Mouse (Mus musculus): Measurements from ENCODE around the gene Slc39a1. TPM values are rescaled to one million over a fixed set of nuclear protein-coding genes. Genes with fewer than 3 reads are reported as not detected.
"Not testable (repeated sequence)": the region's sequence is repeated elsewhere in the genome, so short reads cannot be mapped to it uniquely, and the experiment has no call there.

Slc39a1 gene
- polyA plus RNA-seq, 1 experiment from 2014 or later, result 46.6 TPM

GRCm38 (mm10) chr3:90248746-90249100 is 751 bp downstream of the Slc39a1 start:
- Histone ChIP-seq H3K4me2 (ENCODE audit: low read length) (peak overlapping the region; percentile 83), H3K27ac (replicated peaks; ENCODE audit: low read depth, low read length) (peak overlapping the region; percentile 80), H3K9ac (replicated peaks; ENCODE audit: low read length) (peak overlapping the region; percentile 75), H3K4me1 (ENCODE audit: control insufficient read depth, insufficient read depth, low read length) (peaks cover 10% of the 10 kb centered on the region), H3K4me3 (replicated peaks; ENCODE audit: low read depth, low read length) (peak overlapping the region; percentile 63), H3K27me3 (ENCODE audit: control insufficient read depth, insufficient read depth, low read length) (no peaks in the 10 kb centered on the region), H3K9me3 (ENCODE audit: control insufficient read depth, low read length) (no peaks in the 10 kb centered on the region), H3K36me3 (ENCODE audit: control insufficient read depth, insufficient read depth, low read length) (peaks cover 10% of the 10 kb centered on the region; the same call in 1 of the 2 replicates)
- 5% methylated on average over 10 of the region's 10 CpGs for WGBS
- ATAC-seq (ENCODE audit: low FRiP score, low TSS enrichment) (no peak), DNase-seq (no peak)

GRCm38 (mm10) chr3:90250791-90251190 is 2.8 kb downstream of the Slc39a1 start:
- Histone ChIP-seq H3K4me1 (ENCODE audit: control insufficient read depth, insufficient read depth, low read length) (peaks cover 16% of the 10 kb centered on the region), H3K9ac (replicated peaks; ENCODE audit: low read length) (no peak overlapping the region), H3K27ac (replicated peaks; ENCODE audit: low read depth, low read length) (no peak overlapping the region), H3K27me3 (ENCODE audit: control insufficient read depth, insufficient read depth, low read length) (no peaks in the 10 kb centered on the region), H3K4me3 (replicated peaks; ENCODE audit: low read depth, low read length) (no peak overlapping the region), H3K4me2 (ENCODE audit: low read length) (no peak overlapping the region), H3K9me3 (ENCODE audit: control insufficient read depth, low read length) (no peaks in the 10 kb centered on the region), H3K36me3 (ENCODE audit: control insufficient read depth, insufficient read depth, low read length) (peaks cover 10% of the 10 kb centered on the region; the same call in 1 of the 2 replicates)
- no peak for ATAC-seq (ENCODE audit: low FRiP score, low TSS enrichment)
- WGBS, result 92% methylated on average over 6 of the region's 6 CpGs
- DNase-seq, result no peak

- not testable (repeated sequence) for ATAC-seq (ENCODE audit: low FRiP score, low TSS enrichment); H3K4me2 ChIP-seq (ENCODE audit: low read length); H3K27me3 ChIP-seq (ENCODE audit: control insufficient read depth, insufficient read depth, low read length); H3K9me3 ChIP-seq (ENCODE audit: control insufficient read depth, low read length); DNase-seq; H3K9ac ChIP-seq (replicated peaks; ENCODE audit: low read length); H3K27ac ChIP-seq (replicated peaks; ENCODE audit: low read depth, low read length); H3K4me3 ChIP-seq (replicated peaks; ENCODE audit: low read depth, low read length)
- Histone ChIP-seq H3K4me1 (ENCODE audit: control insufficient read depth, insufficient read depth, low read length) (peaks cover 16% of the 10 kb centered on the region), H3K36me3 (ENCODE audit: control insufficient read depth, insufficient read depth, low read length) (peaks cover 11% of the 10 kb centered on the region)
- WGBS, result 90% methylated on average over 10 of the region's 12 CpGs
These were observed 3.8 kb downstream of the Slc39a1 start for GRCm38 (mm10) chr3:90251731-90252226.

- Histone ChIP-seq H3K36me3 (ENCODE audit: control insufficient read depth, insufficient read depth, low read length) (peaks cover 19% of the 10 kb centered on the region), H3K4me1 (ENCODE audit: control insufficient read depth, insufficient read depth, low read length) (peaks cover 16% of the 10 kb centered on the region)
- ATAC-seq (ENCODE audit: low FRiP score, low TSS enrichment); H3K9ac ChIP-seq (replicated peaks; ENCODE audit: low read length); H3K4me2 ChIP-seq (ENCODE audit: low read length); H3K9me3 ChIP-seq (ENCODE audit: control insufficient read depth, low read length); H3K27ac ChIP-seq (replicated peaks; ENCODE audit: low read depth, low read length); H3K27me3 ChIP-seq (ENCODE audit: control insufficient read depth, insufficient read depth, low read length); H3K4me3 ChIP-seq (replicated peaks; ENCODE audit: low read depth, low read length); DNase-seq: not testable (repeated sequence)
- 95% methylated on average over 2 of the region's 2 CpGs for WGBS
These were observed 4.7 kb downstream of the Slc39a1 start for GRCm38 (mm10) chr3:90252659-90253058.

GRCm38 (mm10) chr3:90253174-90253573 is 5.2 kb downstream of the Slc39a1 start:
- not testable (repeated sequence) for DNase-seq; H3K9ac ChIP-seq (replicated peaks; ENCODE audit: low read length); H3K9me3 ChIP-seq (ENCODE audit: control insufficient read depth, low read length); ATAC-seq (ENCODE audit: low FRiP score, low TSS enrichment); H3K27me3 ChIP-seq (ENCODE audit: control insufficient read depth, insufficient read depth, low read length); H3K27ac ChIP-seq (replicated peaks; ENCODE audit: low read depth, low read length)
- H3K4me1 ChIP-seq (ENCODE audit: control insufficient read depth, insufficient read depth, low read length), result peaks cover 16% of the 10 kb centered on the region
- 82% methylated on average over 1 of the region's 1 CpGs for WGBS
- H3K4me2 ChIP-seq (ENCODE audit: low read length), result peak overlapping the region; percentile 64; the same call in 1 of the 2 replicates
- H3K4me3 ChIP-seq (replicated peaks; ENCODE audit: low read depth, low read length), result peak overlapping the region; percentile 92
- H3K36me3 ChIP-seq (ENCODE audit: control insufficient read depth, insufficient read depth, low read length), result peaks cover 25% of the 10 kb centered on the region

- WGBS, result under 1% methylated on average over 40 of the region's 40 CpGs
These were observed 5.9 kb downstream of the Slc39a1 start, which contains the start of gene Crtc2 for GRCm38 (mm10) chr3:90253653-90254418. TSS of gene Crtc2 (plus strand) at chr3:90254163.

GRCm38 (mm10) chr3:90254419-90255193 is 6.6 kb downstream of the Slc39a1 start:
- Histone ChIP-seq H3K4me1 (ENCODE audit: control insufficient read depth, insufficient read depth, low read length) (peaks cover 8% of the 10 kb centered on the region), H3K36me3 (ENCODE audit: control insufficient read depth, insufficient read depth, low read length) (peaks cover 39% of the 10 kb centered on the region), H3K9ac (replicated peaks; ENCODE audit: low read length) (peak overlapping the region; percentile 90), H3K27ac (replicated peaks; ENCODE audit: low read depth, low read length) (peak overlapping the region; percentile 86), H3K4me3 (replicated peaks; ENCODE audit: low read depth, low read length) (peak overlapping the region; percentile 92), H3K27me3 (ENCODE audit: control insufficient read depth, insufficient read depth, low read length) (no peaks in the 10 kb centered on the region), H3K9me3 (ENCODE audit: control insufficient read depth, low read length) (no peaks in the 10 kb centered on the region), H3K4me2 (ENCODE audit: low read length) (peak overlapping the region; percentile 64)
- peak; percentile 71 for ATAC-seq (ENCODE audit: low FRiP score, low TSS enrichment)
- under 1% methylated on average over 41 of the region's 41 CpGs for WGBS
- no peak for DNase-seq

More at GRCm38 (mm10) chr3:90253653-90254418, 5.9 kb downstream of the Slc39a1 start, which contains the start of gene Crtc2:
- peak within 1 kb of the TSS; percentile 90 for H3K9ac ChIP-seq (replicated peaks; ENCODE audit: low read length)
- ATAC-seq (ENCODE audit: low FRiP score, low TSS enrichment), result peak; percentile 96
- peak; percentile 98 for DNase-seq
- peak within 1 kb of the TSS; percentile 64 for H3K4me2 ChIP-seq (ENCODE audit: low read length)
- peaks cover 12% of the 10 kb centered on the region for H3K4me1 ChIP-seq (ENCODE audit: control insufficient read depth, insufficient read depth, low read length)
- no peaks in the 10 kb centered on the region for H3K9me3 ChIP-seq (ENCODE audit: control insufficient read depth, low read length)
- H3K4me3 ChIP-seq (replicated peaks; ENCODE audit: low read depth, low read length), result peak within 1 kb of the TSS; percentile 92
- H3K36me3 ChIP-seq (ENCODE audit: control insufficient read depth, insufficient read depth, low read length), result peaks cover 31% of the 10 kb centered on the region
- no peaks in the 10 kb centered on the region for H3K27me3 ChIP-seq (ENCODE audit: control insufficient read depth, insufficient read depth, low read length)
- H3K27ac ChIP-seq (replicated peaks; ENCODE audit: low read depth, low read length), result peak within 1 kb of the TSS; percentile 86

- peaks cover 45% of the 10 kb centered on the region for H3K36me3 ChIP-seq (ENCODE audit: control insufficient read depth, insufficient read depth, low read length)
- no peak for DNase-seq
- no peak overlapping the region for H3K27ac ChIP-seq (replicated peaks; ENCODE audit: low read depth, low read length)
- H3K27me3 ChIP-seq (ENCODE audit: control insufficient read depth, insufficient read depth, low read length), result no peaks in the 10 kb centered on the region
- 29% methylated on average over 2 of the region's 2 CpGs for WGBS
- peak overlapping the region; percentile 92 for H3K4me3 ChIP-seq (replicated peaks; ENCODE audit: low read depth, low read length)
- peak overlapping the region; percentile 64 for H3K4me2 ChIP-seq (ENCODE audit: low read length)
- no peaks in the 10 kb centered on the region for H3K9me3 ChIP-seq (ENCODE audit: control insufficient read depth, low read length)
- H3K4me1 ChIP-seq (ENCODE audit: control insufficient read depth, insufficient read depth, low read length), result peaks cover 8% of the 10 kb centered on the region
- peak overlapping the region; percentile 90 for H3K9ac ChIP-seq (replicated peaks; ENCODE audit: low read length)
- ATAC-seq (ENCODE audit: low FRiP score, low TSS enrichment), result no peak
These were observed 7.2 kb downstream of the Slc39a1 start for GRCm38 (mm10) chr3:90255194-90255565.

Data from midbrain, embryonic 14.5 days (tissue).